Mouse (Mus musculus): Measurements from ENCODE around the gene Thrap3. TPM values are rescaled to one million over a fixed set of nuclear protein-coding genes. Genes with fewer than 3 reads are reported as not detected.
"Not testable (repeated sequence)": the region's sequence is repeated elsewhere in the genome, so short reads cannot be mapped to it uniquely, and the experiment has no call there.

The Thrap3 gene
- polyA plus RNA-seq, 1 experiment from 2014 or later, result 207 TPM

GRCm38 (mm10) chr4:126190636-126191035 is 11.9 kb downstream of the Thrap3 start:
- Histone ChIP-seq H3K4me1 (replicated peaks; ENCODE audit: control insufficient read depth, insufficient read depth, low read length) (no peaks in the 10 kb centered on the region), H3K27ac (ENCODE audit: low read depth, low read length) (no peak overlapping the region), H3K4me2 (no peak overlapping the region), H3K27me3 (replicated peaks; ENCODE audit: control insufficient read depth, insufficient read depth, low read length) (no peaks in the 10 kb centered on the region), H3K9me3 (ENCODE audit: control insufficient read depth, low read length) (no peaks in the 10 kb centered on the region), H3K4me3 (ENCODE audit: low read depth, low read length) (no peak overlapping the region), H3K9ac (ENCODE audit: low read depth, low read length) (no peak overlapping the region), H3K36me3 (ENCODE audit: control insufficient read depth, insufficient read depth, low read length) (peaks cover 32% of the 10 kb centered on the region)
- no peak for ATAC-seq (replicated peaks; ENCODE audit: low FRiP score)
- WGBS, result 93% methylated on average over 2 of the region's 2 CpGs
- no peak for DNase-seq (ENCODE audit: low spot score)

GRCm38 (mm10) chr4:126187096-126187495 is 15.5 kb downstream of the Thrap3 start:
- Histone ChIP-seq H3K4me1 (replicated peaks; ENCODE audit: control insufficient read depth, insufficient read depth, low read length) (no peaks in the 10 kb centered on the region), H3K9me3 (ENCODE audit: control insufficient read depth, low read length) (no peaks in the 10 kb centered on the region), H3K9ac (ENCODE audit: low read depth, low read length) (no peak overlapping the region), H3K27ac (ENCODE audit: low read depth, low read length) (no peak overlapping the region), H3K36me3 (ENCODE audit: control insufficient read depth, insufficient read depth, low read length) (peaks cover 26% of the 10 kb centered on the region), H3K27me3 (replicated peaks; ENCODE audit: control insufficient read depth, insufficient read depth, low read length) (no peaks in the 10 kb centered on the region), H3K4me3 (ENCODE audit: low read depth, low read length) (no peak overlapping the region), H3K4me2 (no peak overlapping the region)
- DNase-seq (ENCODE audit: low spot score), result peak; percentile 12
- no peak for ATAC-seq (replicated peaks; ENCODE audit: low FRiP score)
- 93% methylated on average over 3 of the region's 3 CpGs for WGBS

- Histone ChIP-seq H3K4me1 (replicated peaks; ENCODE audit: control insufficient read depth, insufficient read depth, low read length) (no peaks in the 10 kb centered on the region), H3K27me3 (replicated peaks; ENCODE audit: control insufficient read depth, insufficient read depth, low read length) (no peaks in the 10 kb centered on the region), H3K9ac (ENCODE audit: low read depth, low read length) (no peak overlapping the region), H3K9me3 (ENCODE audit: control insufficient read depth, low read length) (no peaks in the 10 kb centered on the region), H3K4me2 (no peak overlapping the region), H3K36me3 (ENCODE audit: control insufficient read depth, insufficient read depth, low read length) (peaks cover 29% of the 10 kb centered on the region; the same call in 1 of the 2 replicates), H3K4me3 (ENCODE audit: low read depth, low read length) (no peak overlapping the region), H3K27ac (ENCODE audit: low read depth, low read length) (no peak overlapping the region)
- 84% methylated on average over 5 of the region's 5 CpGs for WGBS
- no peak for DNase-seq (ENCODE audit: low spot score)
- ATAC-seq (replicated peaks; ENCODE audit: low FRiP score), result no peak
Observed at GRCm38 (mm10) chr4:126183034-126183433, 19.5 kb downstream of the Thrap3 start.

DNA sequence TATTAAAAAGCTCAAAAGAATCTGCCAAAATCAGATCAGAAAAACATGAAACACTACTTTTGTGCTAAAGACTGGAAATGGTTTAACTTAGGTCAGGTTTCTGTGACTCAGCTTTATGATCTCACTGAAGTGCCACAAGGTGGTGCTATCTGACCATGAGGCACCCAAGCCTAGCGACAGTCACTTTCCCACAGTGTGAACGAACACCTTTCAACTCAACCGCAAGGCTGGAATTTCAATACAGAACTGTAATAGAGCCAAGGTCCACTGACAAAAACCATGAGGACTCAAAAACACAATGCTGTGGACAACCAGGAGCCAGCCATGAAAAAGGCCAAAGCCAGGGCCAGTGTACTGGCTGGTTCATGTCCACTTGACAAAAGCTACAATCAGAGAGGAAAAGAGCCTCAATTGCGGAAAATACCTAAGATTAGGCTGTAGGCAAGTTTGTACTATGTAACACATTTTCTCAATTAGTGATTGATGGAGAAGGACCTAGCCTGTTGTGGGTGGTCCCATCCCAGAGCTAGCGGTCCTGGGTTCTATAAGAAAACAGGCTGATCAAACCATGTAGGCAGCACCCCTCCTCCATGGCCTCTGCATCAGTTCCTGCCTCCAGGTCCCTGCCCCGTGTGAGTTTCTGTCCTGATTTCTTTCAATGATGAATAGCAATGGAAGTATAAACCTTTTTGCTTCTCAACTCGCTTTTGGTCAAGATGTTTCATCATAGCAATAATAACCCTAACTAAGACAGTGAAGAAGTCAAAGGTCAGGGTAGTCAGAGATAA is 21.2 kb downstream of the Thrap3 start:
- peaks cover 41% of the 10 kb centered on the region for H3K36me3 ChIP-seq (ENCODE audit: control insufficient read depth, insufficient read depth, low read length)
- 73% methylated on average over 7 of the region's 7 CpGs for WGBS
- no peak for ATAC-seq (replicated peaks; ENCODE audit: low FRiP score)
- H3K4me2 ChIP-seq, result no peak overlapping the region
- no peak overlapping the region for H3K27ac ChIP-seq (ENCODE audit: low read depth, low read length)
- H3K9me3 ChIP-seq (ENCODE audit: control insufficient read depth, low read length), result no peaks in the 10 kb centered on the region
- H3K27me3 ChIP-seq (replicated peaks; ENCODE audit: control insufficient read depth, insufficient read depth, low read length), result no peaks in the 10 kb centered on the region
- H3K4me3 ChIP-seq (ENCODE audit: low read depth, low read length), result no peak overlapping the region
- no peak overlapping the region for H3K9ac ChIP-seq (ENCODE audit: low read depth, low read length)
- no peaks in the 10 kb centered on the region for H3K4me1 ChIP-seq (replicated peaks; ENCODE audit: control insufficient read depth, insufficient read depth, low read length)
- DNase-seq (ENCODE audit: low spot score), result peak; percentile 34

GRCm38 (mm10) chr4:126175980-126176379 is 26.6 kb downstream of the Thrap3 start:
- not testable (repeated sequence) for H3K4me2 ChIP-seq; H3K4me3 ChIP-seq (ENCODE audit: low read depth, low read length); H3K27me3 ChIP-seq (replicated peaks; ENCODE audit: control insufficient read depth, insufficient read depth, low read length); H3K4me1 ChIP-seq (replicated peaks; ENCODE audit: control insufficient read depth, insufficient read depth, low read length); ATAC-seq (replicated peaks; ENCODE audit: low FRiP score); H3K9me3 ChIP-seq (ENCODE audit: control insufficient read depth, low read length); DNase-seq (ENCODE audit: low spot score); H3K27ac ChIP-seq (ENCODE audit: low read depth, low read length); H3K9ac ChIP-seq (ENCODE audit: low read depth, low read length)
- 89% methylated on average over 7 of the region's 7 CpGs for WGBS
- peaks cover 48% of the 10 kb centered on the region for H3K36me3 ChIP-seq (ENCODE audit: control insufficient read depth, insufficient read depth, low read length)

GRCm38 (mm10) chr4:126173800-126174199 is 28.8 kb downstream of the Thrap3 start:
- no peak for DNase-seq (ENCODE audit: low spot score)

DNA sequence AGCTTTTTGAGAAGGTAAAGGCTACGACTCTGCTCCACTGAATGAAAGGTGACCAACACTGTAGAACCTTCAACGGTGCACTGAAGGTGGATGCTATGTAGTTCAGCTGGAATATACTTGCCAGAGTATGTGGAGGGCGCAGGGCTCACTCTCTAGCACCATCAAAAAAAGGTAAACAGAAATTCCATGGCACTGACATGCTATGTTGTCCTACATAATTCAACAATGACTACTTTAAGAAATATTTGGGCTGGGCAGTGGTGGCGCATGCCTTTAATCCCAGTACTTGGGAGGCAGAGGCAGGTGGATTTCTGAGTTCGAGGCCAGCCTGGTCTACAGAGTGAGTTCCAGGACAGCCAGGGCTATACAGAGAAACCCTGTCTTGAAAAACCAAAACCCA is 31.8 kb downstream of the Thrap3 start:
- not testable (repeated sequence) for ATAC-seq (replicated peaks; ENCODE audit: low FRiP score); H3K4me1 ChIP-seq (replicated peaks; ENCODE audit: control insufficient read depth, insufficient read depth, low read length); DNase-seq (ENCODE audit: low spot score); H3K4me2 ChIP-seq; H3K27ac ChIP-seq (ENCODE audit: low read depth, low read length); H3K9ac ChIP-seq (ENCODE audit: low read depth, low read length); H3K4me3 ChIP-seq (ENCODE audit: low read depth, low read length); H3K27me3 ChIP-seq (replicated peaks; ENCODE audit: control insufficient read depth, insufficient read depth, low read length); H3K9me3 ChIP-seq (ENCODE audit: control insufficient read depth, low read length)
- 92% methylated on average over 5 of the region's 5 CpGs for WGBS
- peaks cover 53% of the 10 kb centered on the region for H3K36me3 ChIP-seq (ENCODE audit: control insufficient read depth, insufficient read depth, low read length)

More at GRCm38 (mm10) chr4:126173800-126174199, 28.8 kb downstream of the Thrap3 start:
- Histone ChIP-seq H3K4me3 (ENCODE audit: low read depth, low read length) (no peak overlapping the region), H3K36me3 (ENCODE audit: control insufficient read depth, insufficient read depth, low read length) (peaks cover 51% of the 10 kb centered on the region), H3K27ac (ENCODE audit: low read depth, low read length) (no peak overlapping the region), H3K27me3 (replicated peaks; ENCODE audit: control insufficient read depth, insufficient read depth, low read length) (no peaks in the 10 kb centered on the region), H3K9ac (ENCODE audit: low read depth, low read length) (no peak overlapping the region), H3K4me1 (replicated peaks; ENCODE audit: control insufficient read depth, insufficient read depth, low read length) (no peaks in the 10 kb centered on the region), H3K9me3 (ENCODE audit: control insufficient read depth, low read length) (no peaks in the 10 kb centered on the region), H3K4me2 (no peak overlapping the region)
- ATAC-seq (replicated peaks; ENCODE audit: low FRiP score), result no peak
- 90% methylated on average over 5 of the region's 5 CpGs for WGBS

GRCm38 (mm10) chr4:126168851-126169250 is 33.7 kb downstream of the Thrap3 start:
- Histone ChIP-seq H3K4me2 (no peak overlapping the region), H3K27me3 (replicated peaks; ENCODE audit: control insufficient read depth, insufficient read depth, low read length) (no peaks in the 10 kb centered on the region), H3K4me3 (ENCODE audit: low read depth, low read length) (no peak overlapping the region), H3K9ac (ENCODE audit: low read depth, low read length) (no peak overlapping the region), H3K4me1 (replicated peaks; ENCODE audit: control insufficient read depth, insufficient read depth, low read length) (no peaks in the 10 kb centered on the region; the same call in 1 of the 2 replicates), H3K36me3 (ENCODE audit: control insufficient read depth, insufficient read depth, low read length) (peaks cover 42% of the 10 kb centered on the region), H3K9me3 (ENCODE audit: control insufficient read depth, low read length) (no peaks in the 10 kb centered on the region), H3K27ac (ENCODE audit: low read depth, low read length) (no peak overlapping the region)
- DNase-seq (ENCODE audit: low spot score) (peak; percentile 28), ATAC-seq (replicated peaks; ENCODE audit: low FRiP score) (no peak)
- WGBS, result 91% methylated on average over 6 of the region's 6 CpGs

DNA sequence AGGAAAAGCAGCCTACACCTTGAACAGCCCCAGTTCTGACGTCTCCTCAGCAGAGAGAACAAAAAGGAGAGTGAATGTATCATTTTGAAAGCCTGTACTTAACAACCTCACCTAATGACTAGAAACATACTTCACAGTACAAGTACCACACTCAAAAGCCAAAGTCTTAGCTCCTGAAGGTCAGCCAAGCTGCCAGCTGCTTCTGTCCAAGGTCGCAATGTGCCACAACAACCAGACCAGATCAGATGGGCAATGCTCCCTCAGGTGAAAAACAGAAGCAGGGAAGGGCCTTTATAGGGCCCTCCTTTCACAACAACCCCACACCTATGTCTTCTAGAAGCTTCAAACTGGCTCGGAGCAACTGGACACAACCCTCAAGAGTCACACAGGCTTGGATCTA is 36.5 kb downstream of the Thrap3 start:
- Histone ChIP-seq H3K36me3 (ENCODE audit: control insufficient read depth, insufficient read depth, low read length) (peaks cover 32% of the 10 kb centered on the region), H3K9ac (ENCODE audit: low read depth, low read length) (no peak overlapping the region)

More for the DNA sequence above, 36.5 kb downstream of the Thrap3 start:
- Histone ChIP-seq H3K4me2 (no peak overlapping the region), H3K9me3 (ENCODE audit: control insufficient read depth, low read length) (no peaks in the 10 kb centered on the region), H3K27ac (ENCODE audit: low read depth, low read length) (no peak overlapping the region), H3K27me3 (replicated peaks; ENCODE audit: control insufficient read depth, insufficient read depth, low read length) (no peaks in the 10 kb centered on the region), H3K4me1 (replicated peaks; ENCODE audit: control insufficient read depth, insufficient read depth, low read length) (peaks cover 13% of the 10 kb centered on the region), H3K4me3 (ENCODE audit: low read depth, low read length) (no peak overlapping the region)
- ATAC-seq (replicated peaks; ENCODE audit: low FRiP score), result no peak
- no peak for DNase-seq (ENCODE audit: low spot score)
- WGBS, result 87% methylated on average over 3 of the region's 3 CpGs

Data from liver, embryonic 11.5 days (tissue).